Mouse (Mus musculus): ENCODE measurements around the gene Cyp21a1. TPM values are rescaled to one million over a fixed set of nuclear protein-coding genes. Genes with fewer than 3 reads are reported as not detected.
"Not testable (repeated sequence)": the region's sequence is repeated elsewhere in the genome, so short reads cannot be mapped to it uniquely, and the experiment has no call there.

The Cyp21a1 gene
- not detected in 3 replicates for total RNA-seq (2017)

- not testable (repeated sequence) for ATAC-seq (replicated peaks; ENCODE audit: insufficient number of reproducible peaks, low FRiP score, low TSS enrichment, poor library complexity, severe bottlenecking)
Observed at GRCm38 (mm10) chr17:34804301-34804700, at the start of gene Cyp21a1. Gene Cyp21a1, minus strand, starts transcription at chr17:34804561.

- no peak for ATAC-seq (replicated peaks; ENCODE audit: insufficient number of reproducible peaks, low FRiP score, low TSS enrichment, poor library complexity, severe bottlenecking)
Observed at GRCm38 (mm10) chr17:34853511-34853910, 49.1 kb upstream of the Cyp21a1 start.

- 0 out of 2 replicates have a peak, but pooled peaks have one; percentile 2 for ATAC-seq (replicated peaks; ENCODE audit: insufficient number of reproducible peaks, low FRiP score, low TSS enrichment, poor library complexity, severe bottlenecking)
Observed at GRCm38 (mm10) chr17:34850517-34851125, 46.3 kb upstream of the Cyp21a1 start.

GRCm38 (mm10) chr17:34849722-34850516 lies 45.6 kb upstream of the Cyp21a1 start, which contains the start of the genes Skiv2l and Nelfe:
Gene Skiv2l, minus strand, starts transcription at chr17:34850210.
Gene Nelfe, plus strand, starts transcription at chr17:34850391.
- peak; percentile 92 for ATAC-seq (replicated peaks; ENCODE audit: insufficient number of reproducible peaks, low FRiP score, low TSS enrichment, poor library complexity, severe bottlenecking)

GRCm38 (mm10) chr17:34847615-34848014 lies 43.3 kb upstream of the Cyp21a1 start:
- no peak for ATAC-seq (replicated peaks; ENCODE audit: insufficient number of reproducible peaks, low FRiP score, low TSS enrichment, poor library complexity, severe bottlenecking)

- ATAC-seq (replicated peaks; ENCODE audit: insufficient number of reproducible peaks, low FRiP score, low TSS enrichment, poor library complexity, severe bottlenecking) = no peak
Observed at GRCm38 (mm10) chr17:34847192-34847591, 42.8 kb upstream of the Cyp21a1 start.

- ATAC-seq (replicated peaks; ENCODE audit: insufficient number of reproducible peaks, low FRiP score, low TSS enrichment, poor library complexity, severe bottlenecking) = no peak
Observed at GRCm38 (mm10) chr17:34844884-34845283, 40.5 kb upstream of the Cyp21a1 start.

- ATAC-seq (replicated peaks; ENCODE audit: insufficient number of reproducible peaks, low FRiP score, low TSS enrichment, poor library complexity, severe bottlenecking) = no peak
Observed at GRCm38 (mm10) chr17:34840736-34841307, 36.5 kb upstream of the Cyp21a1 start.

- no peak for ATAC-seq (replicated peaks; ENCODE audit: insufficient number of reproducible peaks, low FRiP score, low TSS enrichment, poor library complexity, severe bottlenecking)
Observed at GRCm38 (mm10) chr17:34838785-34839184, 34.4 kb upstream of the Cyp21a1 start.

GRCm38 (mm10) chr17:34837464-34838324 lies 33.3 kb upstream of the Cyp21a1 start:
- no peak for ATAC-seq (replicated peaks; ENCODE audit: insufficient number of reproducible peaks, low FRiP score, low TSS enrichment, poor library complexity, severe bottlenecking)

GRCm38 (mm10) chr17:34836856-34837221 lies 32.5 kb upstream of the Cyp21a1 start, which contains the start of the genes Stk19 and Dxo:
Gene Stk19, minus strand, starts transcription at chr17:34836945.
Gene Dxo, plus strand, starts transcription at chr17:34837019.
- ATAC-seq (replicated peaks; ENCODE audit: insufficient number of reproducible peaks, low FRiP score, low TSS enrichment, poor library complexity, severe bottlenecking) = peak; percentile 80

GRCm38 (mm10) chr17:34836155-34836855 lies 31.9 kb upstream of the Cyp21a1 start:
- peak; percentile 9 for ATAC-seq (replicated peaks; ENCODE audit: insufficient number of reproducible peaks, low FRiP score, low TSS enrichment, poor library complexity, severe bottlenecking)

- ATAC-seq (replicated peaks; ENCODE audit: insufficient number of reproducible peaks, low FRiP score, low TSS enrichment, poor library complexity, severe bottlenecking) = not testable (repeated sequence)
Observed at GRCm38 (mm10) chr17:34830776-34831175, 26.4 kb upstream of the Cyp21a1 start.

- no peak for ATAC-seq (replicated peaks; ENCODE audit: insufficient number of reproducible peaks, low FRiP score, low TSS enrichment, poor library complexity, severe bottlenecking)
Observed at GRCm38 (mm10) chr17:34814818-34815370, 10.5 kb upstream of the Cyp21a1 start.

GRCm38 (mm10) chr17:34813747-34814146 lies 9.4 kb upstream of the Cyp21a1 start:
- ATAC-seq (replicated peaks; ENCODE audit: insufficient number of reproducible peaks, low FRiP score, low TSS enrichment, poor library complexity, severe bottlenecking) = not testable (repeated sequence)

- ATAC-seq (replicated peaks; ENCODE audit: insufficient number of reproducible peaks, low FRiP score, low TSS enrichment, poor library complexity, severe bottlenecking) = no peak
Observed at GRCm38 (mm10) chr17:34811275-34811674, 6.9 kb upstream of the Cyp21a1 start.

GRCm38 (mm10) chr17:34810811-34811210 lies 6.5 kb upstream of the Cyp21a1 start:
- ATAC-seq (replicated peaks; ENCODE audit: insufficient number of reproducible peaks, low FRiP score, low TSS enrichment, poor library complexity, severe bottlenecking) = not testable (repeated sequence)

- not testable (repeated sequence) for ATAC-seq (replicated peaks; ENCODE audit: insufficient number of reproducible peaks, low FRiP score, low TSS enrichment, poor library complexity, severe bottlenecking)
Observed at GRCm38 (mm10) chr17:34810411-34810810, 6.0 kb upstream of the Cyp21a1 start.
